Mouse (Mus musculus) splenic B cell, adult 2 months (primary cell): ENCODE data around the gene Foxp4.
"Not testable (repeated sequence)": the region's sequence is repeated elsewhere in the genome, so short reads cannot be mapped to it uniquely, and the experiment has no call there.

Experiments used
- DNase-seq: peaks from one replicate; pipeline ENCODE4 v3.0.0-alpha.2; 2011; ENCODE audit warnings: low read depth, low spot score
- H3K27me3 ChIP-seq: 2 replicates; pipeline ENCODE4 v1.6.1; 2012; ENCODE audit warnings: mild to moderate bottlenecking, low read length, moderate library complexity, mixed read lengths; ENCODE audit not compliant: control insufficient read depth, poor library complexity, insufficient read depth, severe bottlenecking
- H3K36me3 ChIP-seq: 2 replicates; pipeline ENCODE4 v1.6.1; 2012; ENCODE audit warnings: mild to moderate bottlenecking, low read length, moderate library complexity, mixed read lengths; ENCODE audit not compliant: control insufficient read depth, poor library complexity, insufficient read depth, severe bottlenecking

Gene Foxp4

GRCm38 (mm10) chr17:47863437-47863836, 61.0 kb downstream of the Foxp4 start:
- no peak for DNase-seq
- Histone ChIP-seq H3K36me3 (no peaks in the 10 kb centered on the region; the same call in 1 of the 2 replicates), H3K27me3 (no peaks in the 10 kb centered on the region)

DNA sequence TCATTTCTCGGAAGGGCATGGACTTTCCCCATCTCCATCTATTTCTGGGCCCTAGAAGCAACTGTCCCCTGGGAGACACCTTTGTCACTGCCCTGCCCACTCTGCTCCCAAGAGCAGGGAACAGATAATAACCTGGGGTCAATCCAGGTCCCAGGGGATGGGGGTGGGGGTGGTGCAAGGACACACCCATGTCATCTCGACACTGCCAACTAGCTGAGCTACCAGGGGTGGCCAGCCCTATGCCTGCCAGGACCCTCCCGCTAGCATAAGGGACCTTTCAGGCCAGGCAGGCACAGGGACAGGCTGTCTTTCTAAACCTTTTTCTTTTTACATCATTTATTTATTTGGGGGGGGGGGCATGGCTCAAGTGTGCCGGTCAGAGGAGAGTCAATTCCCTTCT, 61.4 kb downstream of the Foxp4 start:
- DNase-seq = no peak
- H3K36me3 ChIP-seq = no peaks in the 10 kb centered on the region; the same call in 1 of the 2 replicates
- H3K27me3 ChIP-seq = no peaks in the 10 kb centered on the region

DNA sequence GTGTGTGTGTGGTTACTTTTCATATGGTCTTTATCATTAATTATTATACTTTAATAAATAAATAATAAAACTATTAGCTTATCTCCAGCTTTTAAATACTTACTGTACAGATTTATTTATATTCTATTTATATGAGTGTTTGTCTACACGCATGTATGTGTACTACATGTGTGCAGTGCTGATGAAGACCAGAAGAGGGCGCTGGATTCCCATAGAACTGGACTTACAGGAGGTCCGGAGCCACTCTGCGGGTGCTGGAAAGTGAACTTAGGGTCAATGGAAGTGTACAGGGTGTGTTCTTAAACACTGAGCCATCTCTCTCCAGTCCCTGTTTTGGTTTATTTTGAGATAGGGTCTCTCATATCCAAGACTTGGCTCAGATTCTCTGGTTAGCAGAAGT, 68.9 kb downstream of the Foxp4 start:
- H3K36me3 ChIP-seq = no peaks in the 10 kb centered on the region
- H3K27me3 ChIP-seq = no peaks in the 10 kb centered on the region
- DNase-seq = no peak

DNA sequence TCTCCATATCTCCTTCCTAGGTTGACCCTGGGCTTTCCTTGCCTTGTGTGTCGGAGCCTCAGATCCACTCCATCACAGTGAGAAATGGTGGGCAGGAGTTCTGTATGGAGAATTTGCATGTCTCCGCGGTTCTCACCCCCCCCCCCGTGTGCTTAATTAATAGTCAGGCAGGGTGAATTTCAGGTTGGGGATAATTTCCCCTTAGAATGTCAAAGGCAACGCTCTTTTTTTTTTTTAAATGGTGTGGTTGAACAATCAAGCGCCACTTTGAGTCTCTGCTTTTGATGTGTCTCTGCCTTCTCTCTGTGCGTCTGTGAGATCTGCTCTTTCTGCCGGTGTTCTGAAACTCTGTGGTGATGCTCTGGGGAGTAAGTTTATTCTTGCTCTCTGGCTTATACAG, 69.5 kb downstream of the Foxp4 start:
- Histone ChIP-seq H3K27me3 (no peaks in the 10 kb centered on the region), H3K36me3 (no peaks in the 10 kb centered on the region)
- no peak for DNase-seq

- H3K27me3 ChIP-seq = no peaks in the 10 kb centered on the region
- DNase-seq = no peak
- H3K36me3 ChIP-seq = no peaks in the 10 kb centered on the region
These were observed 70.7 kb downstream of the Foxp4 start for GRCm38 (mm10) chr17:47853760-47854159.

DNA sequence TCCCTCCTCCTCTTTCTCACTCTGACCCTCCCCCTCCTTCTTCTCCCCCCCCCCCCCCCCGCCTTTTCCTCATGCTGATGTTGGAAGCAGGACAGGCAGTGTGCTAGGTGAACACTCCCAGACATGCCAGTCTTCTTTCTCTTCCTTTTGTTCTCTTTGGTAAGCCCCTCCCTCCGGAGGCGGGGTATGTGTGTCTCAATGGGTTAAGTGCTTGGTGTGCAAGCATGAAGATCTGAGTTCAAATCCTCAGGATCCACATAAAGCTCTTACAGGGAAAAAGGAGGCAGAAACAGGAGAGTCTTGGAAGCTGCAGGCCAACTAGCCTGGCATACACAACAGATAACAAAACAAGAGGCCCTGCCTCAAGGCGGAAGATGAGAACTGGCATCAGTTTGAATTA, 71.1 kb downstream of the Foxp4 start:
- Histone ChIP-seq H3K36me3 (no peaks in the 10 kb centered on the region), H3K27me3 (no peaks in the 10 kb centered on the region)
- no peak for DNase-seq

DNA sequence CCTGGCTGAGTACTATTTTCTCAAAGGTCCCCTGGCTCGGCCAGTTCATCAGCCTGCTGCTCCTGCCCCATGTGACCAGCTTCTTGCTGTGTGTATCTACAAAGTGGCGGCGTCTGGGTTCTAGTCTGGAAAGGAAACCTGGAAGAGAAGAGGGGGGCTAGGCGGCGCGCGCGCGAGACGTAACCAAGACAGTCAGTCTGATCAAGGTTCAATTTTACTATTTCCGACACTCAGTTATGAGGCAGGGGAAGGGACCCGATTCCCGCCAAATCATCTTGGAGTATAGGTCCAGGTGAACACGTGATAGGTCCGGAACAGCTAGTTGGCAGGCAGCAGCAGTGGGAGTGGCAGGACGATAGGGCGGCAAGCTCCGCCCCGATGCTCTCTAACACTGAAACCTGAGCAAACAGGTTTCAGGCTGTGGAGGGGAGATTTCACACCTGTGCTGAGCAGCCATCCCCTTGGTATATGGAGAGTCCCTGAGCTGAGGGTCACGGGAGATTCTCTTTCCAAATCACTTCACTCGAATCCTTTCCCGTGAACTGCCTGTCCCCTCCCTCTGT, 72.6 kb downstream of the Foxp4 start:
- H3K27me3 ChIP-seq, H3K36me3 ChIP-seq, DNase-seq: not testable (repeated sequence)

DNA sequence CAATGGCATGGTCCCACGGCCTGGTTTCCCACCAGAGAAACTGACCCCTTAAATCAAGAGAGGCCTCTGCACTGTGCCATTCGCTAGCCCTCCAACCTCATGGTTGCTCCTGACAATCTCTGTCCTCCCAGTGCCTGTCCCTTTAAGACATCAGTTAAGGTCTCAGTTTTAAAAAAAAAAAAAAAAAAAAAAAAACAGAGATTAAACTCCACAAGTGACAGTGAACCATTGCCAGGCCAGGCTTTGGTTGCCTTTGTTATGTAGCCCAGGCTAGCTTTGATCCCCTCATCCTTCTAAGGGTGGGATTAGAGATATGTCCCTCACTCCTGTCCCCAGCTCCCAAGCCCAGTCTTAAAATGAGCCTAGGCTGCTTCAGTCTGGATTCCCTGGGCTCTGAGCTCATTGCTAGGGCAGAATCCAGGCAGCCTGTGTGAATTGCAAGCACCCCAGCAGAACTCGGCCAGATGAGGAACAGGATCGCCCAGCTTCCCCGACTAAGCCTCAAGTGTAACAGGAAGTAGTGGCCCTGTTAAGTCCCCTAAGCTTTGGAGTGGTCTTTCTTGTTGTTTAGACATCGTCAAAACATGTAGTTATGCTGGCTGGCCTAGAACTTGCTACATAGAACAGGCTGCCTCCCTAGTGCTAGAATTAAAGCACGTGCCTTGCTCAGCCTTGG, 73.7 kb downstream of the Foxp4 start:
- Histone ChIP-seq H3K36me3 (no peaks in the 10 kb centered on the region), H3K27me3 (no peaks in the 10 kb centered on the region)
- DNase-seq = no peak

DNA sequence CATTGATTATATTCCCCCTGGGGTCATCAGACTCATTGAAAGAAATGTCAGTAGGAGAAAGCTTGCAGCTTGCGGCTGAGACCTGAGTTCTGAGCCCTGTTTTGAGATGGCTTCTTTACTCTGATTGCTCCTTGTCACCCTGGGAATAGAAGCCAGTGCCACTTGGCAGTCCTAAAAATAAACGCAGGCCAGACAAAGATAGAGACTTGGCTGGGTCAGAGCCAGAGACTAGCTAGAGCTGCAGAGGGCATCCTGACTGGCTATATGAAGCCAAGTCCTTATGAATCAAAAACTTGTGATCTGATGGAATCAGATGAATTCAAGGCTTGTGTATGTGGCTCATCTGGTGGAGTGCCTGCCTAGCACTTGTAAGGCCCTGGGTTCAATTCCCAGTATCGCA, 74.4 kb downstream of the Foxp4 start:
- no peaks in the 10 kb centered on the region for H3K36me3 ChIP-seq
- H3K27me3 ChIP-seq = no peaks in the 10 kb centered on the region
- no peak for DNase-seq

GRCm38 (mm10) chr17:47847985-47848384, 76.5 kb downstream of the Foxp4 start:
- Histone ChIP-seq H3K36me3 (no peaks in the 10 kb centered on the region), H3K27me3 (no peaks in the 10 kb centered on the region)
- no peak for DNase-seq

- DNase-seq = no peak
- H3K36me3 ChIP-seq = no peaks in the 10 kb centered on the region
- H3K27me3 ChIP-seq = no peaks in the 10 kb centered on the region
These were observed 78.8 kb downstream of the Foxp4 start for GRCm38 (mm10) chr17:47845609-47846008.

DNA sequence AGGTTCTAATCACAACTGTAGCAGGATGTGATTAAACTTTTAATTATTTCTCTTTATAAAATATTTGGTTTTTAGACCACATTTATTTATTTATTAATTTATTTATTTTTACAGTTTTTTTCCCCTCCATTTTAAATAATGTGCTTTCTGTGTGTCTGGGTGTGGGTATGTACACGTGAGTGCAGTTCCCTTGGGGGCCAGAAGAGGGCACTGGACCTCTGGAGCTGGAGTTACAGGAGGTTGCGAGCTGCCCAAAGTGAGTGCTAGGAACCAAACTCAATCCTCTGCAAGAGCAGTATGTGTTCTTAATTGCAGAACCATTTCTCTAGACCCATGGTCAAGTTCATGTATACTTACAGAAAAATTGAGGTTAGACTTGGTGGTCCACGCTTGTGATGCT, 81.0 kb downstream of the Foxp4 start:
- no peak for DNase-seq
- Histone ChIP-seq H3K27me3 (no peaks in the 10 kb centered on the region), H3K36me3 (no peaks in the 10 kb centered on the region)

GRCm38 (mm10) chr17:47841931-47842623, 82.4 kb downstream of the Foxp4 start:
- no peak for DNase-seq
- H3K36me3 ChIP-seq = no peaks in the 10 kb centered on the region
- H3K27me3 ChIP-seq = no peaks in the 10 kb centered on the region

- no peak for DNase-seq
- no peaks in the 10 kb centered on the region for H3K36me3 ChIP-seq
- H3K27me3 ChIP-seq = no peaks in the 10 kb centered on the region
These were observed 82.9 kb downstream of the Foxp4 start for GRCm38 (mm10) chr17:47841521-47841920.

- H3K27me3 ChIP-seq = no peaks in the 10 kb centered on the region
- DNase-seq = no peak
- no peaks in the 10 kb centered on the region for H3K36me3 ChIP-seq
These were observed 86.6 kb downstream of the Foxp4 start for GRCm38 (mm10) chr17:47837808-47838207.
